Mouse (Mus musculus) c-Kit-positive CD71-negative TER-119-negative erythroid progenitor cells, embryonic 14.5 days (primary cell): ENCODE results near the gene Specc1l.
"Not testable (repeated sequence)": the region's sequence is repeated elsewhere in the genome, so short reads cannot be mapped to it uniquely, and the experiment has no call there.

Experiments used
- DNase-seq: peaks from one replicate; pipeline ENCODE4 v3.0.0-alpha.2; 2013; ENCODE audit warnings: low read depth

The Specc1l gene

GRCm38 (mm10) chr10:75316908-75317761 lies 105.3 kb downstream of the Specc1l start:
- no peak for DNase-seq

GRCm38 (mm10) chr10:75318206-75318605 lies 106.3 kb downstream of the Specc1l start:
- no peak for DNase-seq

GRCm38 (mm10) chr10:75320321-75320720 lies 108.4 kb downstream of the Specc1l start:
- no peak for DNase-seq

- no peak for DNase-seq
Observed at GRCm38 (mm10) chr10:75322966-75323365, 111.1 kb downstream of the Specc1l start.

GRCm38 (mm10) chr10:75323986-75324385 lies 112.1 kb downstream of the Specc1l start:
- no peak for DNase-seq

- no peak for DNase-seq
Observed at GRCm38 (mm10) chr10:75324391-75324790, 112.5 kb downstream of the Specc1l start.

- DNase-seq, result no peak
Observed at GRCm38 (mm10) chr10:75325821-75326220, 113.9 kb downstream of the Specc1l start.

- DNase-seq, result peak; percentile 88
Observed at GRCm38 (mm10) chr10:75326553-75326952, 114.7 kb downstream of the Specc1l start.

- DNase-seq, result no peak
Observed at GRCm38 (mm10) chr10:75327081-75327480, 115.2 kb downstream of the Specc1l start.

- DNase-seq, result no peak
Observed at GRCm38 (mm10) chr10:75328201-75328704, 116.4 kb downstream of the Specc1l start.

GRCm38 (mm10) chr10:75332268-75332667 lies 120.4 kb downstream of the Specc1l start:
- DNase-seq, result no peak

GRCm38 (mm10) chr10:75333176-75333776 lies 121.4 kb downstream of the Specc1l start:
- no peak for DNase-seq

GRCm38 (mm10) chr10:75334175-75334574 lies 122.3 kb downstream of the Specc1l start:
- no peak for DNase-seq

- DNase-seq, result no peak
Observed at GRCm38 (mm10) chr10:75335075-75335474, 123.2 kb downstream of the Specc1l start.

- DNase-seq, result no peak
Observed at GRCm38 (mm10) chr10:75337231-75337630, 125.4 kb downstream of the Specc1l start.

GRCm38 (mm10) chr10:75338852-75339251 lies 127.0 kb downstream of the Specc1l start:
- no peak for DNase-seq

GRCm38 (mm10) chr10:75339377-75339776 lies 127.5 kb downstream of the Specc1l start:
- no peak for DNase-seq

GRCm38 (mm10) chr10:75341936-75342335 lies 130.1 kb downstream of the Specc1l start:
- no peak for DNase-seq

GRCm38 (mm10) chr10:75344563-75344962 lies 132.7 kb downstream of the Specc1l start:
- not testable (repeated sequence) for DNase-seq

- no peak for DNase-seq
Observed at GRCm38 (mm10) chr10:75345265-75345664, 133.4 kb downstream of the Specc1l start.

GRCm38 (mm10) chr10:75350564-75350963 lies 138.7 kb downstream of the Specc1l start:
- DNase-seq, result no peak

GRCm38 (mm10) chr10:75352541-75352940 lies 140.7 kb downstream of the Specc1l start:
- DNase-seq, result no peak

- DNase-seq, result not testable (repeated sequence)
Observed at GRCm38 (mm10) chr10:75353838-75354241, 142.0 kb downstream of the Specc1l start.
